Mouse (Mus musculus) cerebellum, adult 9-11 months (tissue): ENCODE data around the gene Atoh8.

ENCODE experiments used
- DNase-seq: peaks from one replicate; pipeline ENCODE4 v3.0.0; 2022

Atoh8 gene

GRCm38 (mm10) chr6:72225686-72226085 lies 9.7 kb downstream of the Atoh8 start:
- DNase-seq, result no peak

- DNase-seq, result no peak
Observed at GRCm38 (mm10) chr6:72223892-72224291, 11.5 kb downstream of the Atoh8 start.

- DNase-seq, result no peak
Observed at GRCm38 (mm10) chr6:72222876-72223275, 12.5 kb downstream of the Atoh8 start.

- DNase-seq, result no peak
Observed at GRCm38 (mm10) chr6:72222271-72222724, 13.1 kb downstream of the Atoh8 start.

- no peak for DNase-seq
Observed at GRCm38 (mm10) chr6:72221271-72221670, 14.1 kb downstream of the Atoh8 start.

- DNase-seq, result no peak
Observed at GRCm38 (mm10) chr6:72219549-72219948, 15.8 kb downstream of the Atoh8 start.

- no peak for DNase-seq
Observed at GRCm38 (mm10) chr6:72218281-72218680, 17.1 kb downstream of the Atoh8 start.

GRCm38 (mm10) chr6:72217415-72217784 lies 18.0 kb downstream of the Atoh8 start:
- DNase-seq, result peak; percentile 49

GRCm38 (mm10) chr6:72216681-72217414 lies 18.5 kb downstream of the Atoh8 start:
- DNase-seq, result peak; percentile 97

GRCm38 (mm10) chr6:72215582-72215981 lies 19.8 kb downstream of the Atoh8 start:
- DNase-seq, result no peak

- peak; percentile 67 for DNase-seq
Observed at GRCm38 (mm10) chr6:72211360-72211759, 24.0 kb downstream of the Atoh8 start.

- peak; percentile 42 for DNase-seq
Observed at GRCm38 (mm10) chr6:72210823-72211222, 24.6 kb downstream of the Atoh8 start.

GRCm38 (mm10) chr6:72209738-72210137 lies 25.6 kb downstream of the Atoh8 start:
- DNase-seq, result no peak

- DNase-seq, result no peak
Observed at GRCm38 (mm10) chr6:72208406-72209045, 26.9 kb downstream of the Atoh8 start.

GRCm38 (mm10) chr6:72206021-72206420 lies 29.4 kb downstream of the Atoh8 start:
- no peak for DNase-seq

GRCm38 (mm10) chr6:72204858-72205257 lies 30.5 kb downstream of the Atoh8 start:
- no peak for DNase-seq

GRCm38 (mm10) chr6:72203279-72203678 lies 32.1 kb downstream of the Atoh8 start:
- no peak for DNase-seq

GRCm38 (mm10) chr6:72202732-72203131 lies 32.6 kb downstream of the Atoh8 start:
- no peak for DNase-seq

GRCm38 (mm10) chr6:72200595-72201256 lies 34.7 kb downstream of the Atoh8 start:
- no peak for DNase-seq

- DNase-seq, result no peak
Observed at GRCm38 (mm10) chr6:72197515-72197914, 37.9 kb downstream of the Atoh8 start.

- DNase-seq, result no peak
Observed at GRCm38 (mm10) chr6:72196660-72197059, 38.7 kb downstream of the Atoh8 start.

GRCm38 (mm10) chr6:72190577-72190976 lies 44.8 kb downstream of the Atoh8 start:
- no peak for DNase-seq

- DNase-seq, result no peak
Observed at GRCm38 (mm10) chr6:72190120-72190519, 45.3 kb downstream of the Atoh8 start.
